In genomic region chr1:59623325-59624017, GRCm38 (mm10) we compare ENCODE assay signal across 8 mouse cellular contexts. TPM values are rescaled to one million over a fixed set of nuclear protein-coding genes. Genes with fewer than 3 reads are reported as not detected.
DNase-seq lines count a peak whose midpoint lies in the region; ATAC-seq and TF ChIP-seq lines count a peak whose summit lies in the region.

No protein-coding gene starts in this region.

- ATAC-seq in G1E (ENCODE audit: extremely low read depth, insufficient number of reproducible peaks, low FRiP score, poor library complexity, severe bottlenecking): peak; percentile 87
- peak; percentile 45 for ATAC-seq in heart, embryonic 16.5 days (replicated peaks; ENCODE audit: extremely low read depth, insufficient read depth, low FRiP score)

- TF ChIP-seq POLR2A in liver, adult 2 months (IDR thresholded peaks at IDR 0.05; ENCODE audit: extremely low read depth, insufficient read depth, low read length): no peak

- no peak overlapping the region for H3K4me2 ChIP-seq in heart, embryonic 16.5 days (ENCODE audit: low read depth, low read length)

- H3K36me3 ChIP-seq in G1E (replicated peaks): no peaks in the 10 kb centered on the region
- H3K36me3 ChIP-seq in heart, embryonic 16.5 days (ENCODE audit: control insufficient read depth, insufficient read depth): no peaks in the 10 kb centered on the region
- no peaks in the 10 kb centered on the region for H3K36me3 ChIP-seq in liver, adult 2 months (ENCODE audit: control insufficient read depth, insufficient read depth, low read length)

- H3K27me3 ChIP-seq in G1E (ENCODE audit: insufficient read depth, low read length): peaks cover 4% of the 10 kb centered on the region; the same call in 1 of the 2 replicates
- H3K27me3 ChIP-seq in heart, embryonic 16.5 days (ENCODE audit: control insufficient read depth, insufficient read depth, low read length): no peaks in the 10 kb centered on the region
- H3K27me3 ChIP-seq in liver, adult 2 months (ENCODE audit: control insufficient read depth, insufficient read depth, low read length): no peaks in the 10 kb centered on the region

- peaks cover 16% of the 10 kb centered on the region for H3K4me1 ChIP-seq in G1E (ENCODE audit: insufficient read depth, low read depth, low read length)
- H3K4me1 ChIP-seq in heart, embryonic 16.5 days (ENCODE audit: control insufficient read depth, insufficient read depth, low read length): no peaks in the 10 kb centered on the region
- no peaks in the 10 kb centered on the region; the same call in 1 of the 2 replicates for H3K4me1 ChIP-seq in liver, adult 2 months (ENCODE audit: control insufficient read depth, insufficient read depth, low read length)

- no peak overlapping the region for H3K9ac ChIP-seq in heart, embryonic 16.5 days (ENCODE audit: low read length)
- no peak overlapping the region for H3K9ac ChIP-seq in liver, adult 2 months (ENCODE audit: low read depth, low read length)

- H3K79me2 ChIP-seq in liver, adult 2 months (ENCODE audit: control insufficient read depth, insufficient read depth, low read length): no peaks in the 10 kb centered on the region

- peak; percentile 67 for DNase-seq in G1E (ENCODE audit: low spot score)
- DNase-seq in c-Kit-negative CD71-positive TER-119-positive erythroid progenitor cells, embryonic 14.5 days (ENCODE audit: low read depth, low spot score): peak; percentile 61
- DNase-seq in fibroblast of lung, adult 2 months (ENCODE audit: low read depth): peak; percentile 50
- DNase-seq in kidney, postnatal 14 days: peak; percentile 72
- DNase-seq in liver, adult 2 months (ENCODE audit: extremely low read depth, low read depth, low spot score): peak; percentile 62
- peak; percentile 47 to 55 for DNase-seq in natural killer cell, adult 2 months (ENCODE audit: low spot score in 2 of 2)
- DNase-seq in testis, postnatal 10 days (ENCODE audit: low spot score): peak; percentile 81

- peak; percentile 98 for TF ChIP-seq CTCF in G1E (IDR thresholded peaks at IDR 0.05; ENCODE audit: low read depth, low read length)
- peak; percentile 72 for TF ChIP-seq CTCF in liver, adult 2 months (IDR thresholded peaks at IDR 0.05; ENCODE audit: low read depth, low read length)

- WGBS in heart, embryonic 16.5 days: 19% methylated on average over 5 of the region's 5 CpGs
- 26% methylated on average over 5 of the region's 5 CpGs for WGBS in liver, adult 2 months

- H3K9me3 ChIP-seq in G1E (replicated peaks): no peaks in the 10 kb centered on the region
- no peaks in the 10 kb centered on the region for H3K9me3 ChIP-seq in heart, embryonic 16.5 days (replicated peaks; ENCODE audit: control insufficient read depth, low read length)

- no peak overlapping the region for H3K27ac ChIP-seq in heart, embryonic 16.5 days (ENCODE audit: low read length)
- H3K27ac ChIP-seq in liver, adult 2 months (replicated peaks; ENCODE audit: insufficient read depth, low read depth, low read length): no peak overlapping the region

- no peak overlapping the region for H3K4me3 ChIP-seq in G1E (ENCODE audit: low read depth, low read length)
- H3K4me3 ChIP-seq in heart, embryonic 16.5 days (ENCODE audit: low read length): no peak overlapping the region
- no peak overlapping the region for H3K4me3 ChIP-seq in liver, adult 2 months (ENCODE audit: insufficient read depth, low read depth, low read length)

RNA-seq across cellular contexts. Expression of gene Sumo1, which starts 47.2 kb away (rescaled TPM):
- total RNA-seq in G1E (2014; fragmentation: Nextera tagmentation) (235 and 250 TPM in 2 replicates), G1E (2017) (329 and 350 TPM in 2 replicates)
- polyA plus RNA-seq in G1E (2012): 424 and 589 TPM in 2 replicates
- 194 and 216 TPM in 2 replicates for polyA plus RNA-seq in heart, embryonic 16.5 days (2015; fragmentation: Nextera tagmentation; extraction: Ambion mirVana)
- total RNA-seq in liver, adult 2 months (2014; rRNA removed): 39.9 and 55.1 TPM in 2 replicates
- 7.5 and 8.1 TPM in 2 replicates for polyA plus RNA-seq in liver, adult 2 months (2012; rRNA removed)

Comparison
In these comparisons a context has a peak if more than half of its experiments do, and no peak if none do; other contexts are left out.
1. RNA of gene Sumo1, which starts 47.2 kb away (polyA plus RNA-seq): 424 to 589 TPM in G1E and 194 to 216 TPM in heart, embryonic 16.5 days; 7.5 to 8.1 TPM in liver, adult 2 months; every median in the first group is over 10 times any median in the second.
2. Peak in every context shown above with its lines, with median percentiles within 50 percentile points of each other: DNase-seq.